Mouse (Mus musculus): ENCODE measurements around the gene Gm12166. TPM values are rescaled to one million over a fixed set of nuclear protein-coding genes. Genes with fewer than 3 reads are reported as not detected.

The Gm12166 gene
- total RNA-seq, 2 experiments from 2014 or later, result 37.2 to 44.5 TPM

GRCm38 (mm10) chr11:46021850-46022249 lies 30.3 kb downstream of the Gm12166 start:
- no peak for ATAC-seq (ENCODE audit: poor library complexity, severe bottlenecking)

- ATAC-seq (ENCODE audit: poor library complexity, severe bottlenecking), result no peak
Measured at GRCm38 (mm10) chr11:46020246-46020645, 31.9 kb downstream of the Gm12166 start.

GRCm38 (mm10) chr11:46016061-46016460 lies 36.1 kb downstream of the Gm12166 start:
- peak; percentile 73 for ATAC-seq (ENCODE audit: poor library complexity, severe bottlenecking)

Other genes starting within 250 kb of the Gm12166 start
- 146 and 147 TPM in 2 replicates for gene Clint1, start 200.3 kb downstream of the Gm12166 start, total RNA-seq (2015)
- gene Clint1, start 200.3 kb downstream of the Gm12166 start, total RNA-seq (2017), result 172 and 194 TPM in 2 replicates
- gene Lsm11, start 107.4 kb downstream of the Gm12166 start, total RNA-seq (2015), result 4.1 and 5.8 TPM in 2 replicates
- gene Lsm11, start 107.4 kb downstream of the Gm12166 start, total RNA-seq (2017), result 2.8 and 2.9 TPM in 2 replicates
- 6.1 and 9.8 TPM in 2 replicates for gene Thg1l, start 96.8 kb downstream of the Gm12166 start, total RNA-seq (2015)
- 12.8 and 13.0 TPM in 2 replicates for gene Thg1l, start 96.8 kb downstream of the Gm12166 start, total RNA-seq (2017)
- not detected in 2 replicates for gene Sox30, start 72.0 kb downstream of the Gm12166 start, total RNA-seq (2015)
- gene Sox30, start 72.0 kb downstream of the Gm12166 start, total RNA-seq (2017), result not detected in 2 replicates
- 27.9 and 29.8 TPM in 2 replicates for gene Adam19, start 3.7 kb upstream of the Gm12166 start, total RNA-seq (2015)
- gene Adam19, start 3.7 kb upstream of the Gm12166 start, total RNA-seq (2017), result 21.9 and 27.3 TPM in 2 replicates
- gene Nipal4, start 114.2 kb upstream of the Gm12166 start, total RNA-seq (2015), result not detected in 2 replicates
- not detected in 2 replicates for gene Nipal4, start 114.2 kb upstream of the Gm12166 start, total RNA-seq (2017)
- gene Fndc9, start 183.2 kb upstream of the Gm12166 start, total RNA-seq (2015), result not detected in 2 replicates
- not detected in 2 replicates for gene Fndc9, start 183.2 kb upstream of the Gm12166 start, total RNA-seq (2017)

Data from megakaryocyte, adult 5-6 weeks (primary cell).